Mouse (Mus musculus) MEL (cell line): ENCODE data around the gene Pmfbp1. TPM values are rescaled to one million over a fixed set of nuclear protein-coding genes. Genes with fewer than 3 reads are reported as not detected.

ENCODE experiments used
- DNase-seq: peaks from one replicate; pipeline ENCODE4 v3.0.0; 2011; ENCODE audit warnings: low read depth, low spot score
- H3K27ac ChIP-seq: 2 replicates; pipeline ENCODE4 v1.5.1; 2012; ENCODE audit warnings: low read depth, mild to moderate bottlenecking, control low read depth, low read length, moderate library complexity; ENCODE audit not compliant: control insufficient read depth
- H3K27me3 ChIP-seq, 2 experiments: fragments of 150-350 bp in 1 of 2; sonication (generic) in 1 of 2; 2 replicates each; pipeline ENCODE4 v1.6.1; 2012; ENCODE audit warnings: low read length in 2 of 2, mild to moderate bottlenecking in 2 of 2, improper control_type of control experiment in 1 of 2, moderate library complexity in 1 of 2; ENCODE audit not compliant: insufficient read depth in 2 of 2, control insufficient read depth in 1 of 2
- H3K36me3 ChIP-seq, 2 experiments: 2 replicates each; pipeline ENCODE4 v1.6.1; 2012 to 2014; ENCODE audit warnings: low read length in 2 of 2, improper control_type of control experiment in 1 of 2, inconsistent platforms in 1 of 2, mild to moderate bottlenecking in 1 of 2; ENCODE audit not compliant: insufficient read depth in 2 of 2, control insufficient read depth in 1 of 2
- H3K4me1 ChIP-seq, 2 experiments: fragments of 150-350 bp in 1 of 2; sonication (generic) in 1 of 2; 2 replicates each; pipeline ENCODE4 v1.6.1; 2012; ENCODE audit warnings: low read length in 2 of 2, improper control_type of control experiment in 1 of 2, mild to moderate bottlenecking in 1 of 2; ENCODE audit not compliant: insufficient read depth in 2 of 2, control insufficient read depth in 1 of 2
- H3K4me3 ChIP-seq, 2 experiments: fragments of 150-350 bp in 1 of 2; sonication (generic) in 1 of 2; 2 replicates each; pipeline ENCODE4 v1.5.1; 2012; ENCODE audit warnings: low read depth in 2 of 2, low read length in 2 of 2, mild to moderate bottlenecking in 2 of 2, moderate library complexity in 2 of 2, control low read depth in 1 of 2, improper control_type of control experiment in 1 of 2; ENCODE audit not compliant: control insufficient read depth in 1 of 2, insufficient read depth in 1 of 2
- H3K79me2 ChIP-seq: 2 replicates; pipeline ENCODE4 v1.6.1; 2012; ENCODE audit warnings: mild to moderate bottlenecking, low read length, moderate library complexity; ENCODE audit not compliant: control insufficient read depth, poor library complexity, insufficient read depth
- H3K9ac ChIP-seq: 2 replicates; pipeline ENCODE4 v1.6.1; 2012; ENCODE audit warnings: low read depth, mild to moderate bottlenecking, control low read depth, low read length, moderate library complexity; ENCODE audit not compliant: control insufficient read depth, poor library complexity, severe bottlenecking
- H3K9me3 ChIP-seq: fragments of 150-350 bp; sonication (generic); replicated peaks from 2 replicates; pipeline ENCODE4 v1.6.1; 2012; ENCODE audit warnings: mild to moderate bottlenecking, low read length, improper control_type of control experiment, moderate library complexity; ENCODE audit not compliant: insufficient read depth
- E2F4 ChIP-seq: IDR thresholded peaks from 2 replicates; pipeline ENCODE4 v1.6.1; 2011; ENCODE audit warnings: low read depth, low read length, improper control_type of control experiment, borderline replicate concordance
- ELF1 ChIP-seq: IDR thresholded peaks from 2 replicates; pipeline ENCODE4 v1.6.1; 2014; ENCODE audit warnings: low read depth, mild to moderate bottlenecking, inconsistent platforms, low read length, improper control_type of control experiment, moderate library complexity
- GABPA ChIP-seq: IDR thresholded peaks from 2 replicates; pipeline ENCODE4 v1.6.1; 2012; ENCODE audit warnings: low read depth, mild to moderate bottlenecking, inconsistent platforms, low read length, improper control_type of control experiment, moderate library complexity
- GATA1 ChIP-seq: IDR thresholded peaks from 2 replicates; pipeline ENCODE4 v1.6.1; 2011; ENCODE audit warnings: low read depth, low read length, improper control_type of control experiment
- MEF2A ChIP-seq: IDR thresholded peaks from 2 replicates; pipeline ENCODE4 v1.6.1; 2014; ENCODE audit warnings: low read depth, mild to moderate bottlenecking, inconsistent platforms, low read length, improper control_type of control experiment; ENCODE audit not compliant: poor library complexity, insufficient replicate concordance, severe bottlenecking; ENCODE audit errors: extremely low read depth
- MXI1 ChIP-seq: IDR thresholded peaks from 2 replicates; pipeline ENCODE4 v1.6.1; 2011; ENCODE audit warnings: mild to moderate bottlenecking, low read depth, low read length, improper control_type of control experiment
- MYB ChIP-seq: IDR thresholded peaks from 2 replicates; pipeline ENCODE4 v1.6.1; 2011; ENCODE audit warnings: mild to moderate bottlenecking, low read depth, low read length, improper control_type of control experiment
- NELFE ChIP-seq: IDR thresholded peaks from 2 replicates; pipeline ENCODE4 v1.6.1; 2011; ENCODE audit warnings: low read depth, low read length, improper control_type of control experiment
- NRF1 ChIP-seq: IDR thresholded peaks from 2 replicates; pipeline ENCODE4 v1.6.1; 2014; ENCODE audit warnings: low read depth, mild to moderate bottlenecking, inconsistent platforms, low read length, improper control_type of control experiment, moderate library complexity; ENCODE audit not compliant: poor library complexity, insufficient read depth, severe bottlenecking
- POLR2AphosphoS2 ChIP-seq: IDR thresholded peaks from 2 replicates; pipeline ENCODE4 v1.6.1; 2011; ENCODE audit warnings: low read length, improper control_type of control experiment
- RCOR1 ChIP-seq: IDR thresholded peaks from 2 replicates; pipeline ENCODE4 v1.6.1; 2012; ENCODE audit warnings: low read depth, mild to moderate bottlenecking, inconsistent platforms, low read length, improper control_type of control experiment
- SIN3A ChIP-seq: IDR thresholded peaks from 2 replicates; pipeline ENCODE4 v1.6.1; 2012; ENCODE audit warnings: low read length, improper control_type of control experiment, inconsistent platforms
- SMC3 ChIP-seq: IDR thresholded peaks from 2 replicates; pipeline ENCODE4 v1.6.1; 2011; ENCODE audit warnings: low read depth, low read length, improper control_type of control experiment
- TBP ChIP-seq: IDR thresholded peaks from 2 replicates; pipeline ENCODE4 v1.8.0; 2011; ENCODE audit warnings: low read depth, low read length, improper control_type of control experiment
- UBTF ChIP-seq: IDR thresholded peaks from 2 replicates; pipeline ENCODE4 v1.6.1; 2012; ENCODE audit warnings: low read depth, mild to moderate bottlenecking, inconsistent platforms, low read length, improper control_type of control experiment, moderate library complexity, borderline replicate concordance; ENCODE audit not compliant: insufficient read depth
- ZC3H11A ChIP-seq: IDR thresholded peaks from 2 replicates; pipeline ENCODE4 v1.6.1; 2012; ENCODE audit warnings: low read depth, mild to moderate bottlenecking, inconsistent platforms, low read length, improper control_type of control experiment
- ZNF384 ChIP-seq: IDR thresholded peaks from 2 replicates; pipeline ENCODE4 v1.6.1; 2012; ENCODE audit warnings: low read depth, mild to moderate bottlenecking, inconsistent platforms, low read length, improper control_type of control experiment
- polyA plus RNA-seq, 2 experiments: library from polyadenylated mRNA; stranded (reverse) in 1 of 2; unstranded in 1 of 2; fragments of >175 nt in 1 of 2; fragments of >200 nt in 1 of 2; gene quantifications; 2 replicates each; pipeline versions ENCODE4 v1.2.1 to v1.2.4; 2012; ENCODE audit warnings: low replicate concordance in 2 of 2, low read depth in 1 of 2; ENCODE audit not compliant: insufficient read length in 2 of 2, insufficient read depth in 1 of 2, missing spikeins in 1 of 2
- total RNA-seq: library from RNA; depleted of rRNA; stranded (reverse); fragments of 300-350 nt; gene quantifications from 2 replicates; pipeline ENCODE4 v1.2.3, GENCODE M21; 2012

Gene Pmfbp1
- total and polyA plus RNA-seq, 3 experiments, result 0.23 to 0.40 TPM; not detected in 1

GRCm38 (mm10) chr8:109576311-109576710 lies 82.5 kb downstream of the Pmfbp1 start:
- H3K79me2 ChIP-seq, result no peaks in the 10 kb centered on the region
- no peak overlapping the region for H3K4me3 ChIP-seq
- no peak for DNase-seq
- no peak overlapping the region for H3K27ac ChIP-seq
- no peak overlapping the region for H3K9ac ChIP-seq
- no peaks in the 10 kb centered on the region for H3K36me3 ChIP-seq
- no peaks in the 10 kb centered on the region for H3K27me3 ChIP-seq
- peaks cover 0 to 3% of the 10 kb centered on the region in 2 experiments; a peak in 1 of 4 replicates for H3K4me1 ChIP-seq
- TF ChIP-seq E2F4, result no peak
- TF ChIP-seq, all 39 proteins: peak for 0
- no peaks in the 10 kb centered on the region for H3K9me3 ChIP-seq

- Histone ChIP-seq H3K4me3 (no peak within 1 kb of the TSS), H3K27me3 (no peaks in the 10 kb centered on the region; a peak in 1 of 4 replicates), H3K9me3 (no peaks in the 10 kb centered on the region), H3K27ac (no peak within 1 kb of the TSS), H3K4me1 (peaks cover 0 to 3% of the 10 kb centered on the region in 2 experiments; a peak in 1 of 4 replicates), H3K79me2 (no peaks in the 10 kb centered on the region), H3K9ac (no peak within 1 kb of the TSS), H3K36me3 (no peaks in the 10 kb centered on the region)
- TF ChIP-seq MXI1, result no peak
- no peak for TF ChIP-seq UBTF
- TF ChIP-seq ZNF384, result no peak
- TF ChIP-seq RCOR1, result no peak
- TF ChIP-seq NELFE, result no peak
- no peak for TF ChIP-seq POLR2AphosphoS2
- no peak for DNase-seq
Measured at GRCm38 (mm10) chr8:109578900-109579301, 85.1 kb downstream of the Pmfbp1 start, which contains the start of gene Hp. Gene Hp (minus strand): TSS chr8:109579172.

GRCm38 (mm10) chr8:109584293-109584692 lies 90.5 kb downstream of the Pmfbp1 start:
- no peaks in the 10 kb centered on the region for H3K4me1 ChIP-seq
- no peak overlapping the region for H3K4me3 ChIP-seq
- peaks cover 0 to 2% of the 10 kb centered on the region in 2 experiments; a peak in 2 of 4 replicates for H3K27me3 ChIP-seq
- TF ChIP-seq SIN3A, result no peak
- no peak for TF ChIP-seq NRF1
- no peak for TF ChIP-seq MYB
- no peak for TF ChIP-seq GABPA
- no peak for TF ChIP-seq SMC3
- TF ChIP-seq MEF2A, result no peak
- TF ChIP-seq TBP, result no peak
- no peak for TF ChIP-seq ZC3H11A
- TF ChIP-seq ELF1, result no peak
- no peak for TF ChIP-seq UBTF
- TF ChIP-seq GATA1, result no peak
- no peaks in the 10 kb centered on the region for H3K79me2 ChIP-seq
- no peaks in the 10 kb centered on the region for H3K36me3 ChIP-seq
- no peak for DNase-seq
- no peaks in the 10 kb centered on the region for H3K9me3 ChIP-seq
- no peak overlapping the region for H3K27ac ChIP-seq
- H3K9ac ChIP-seq, result no peak overlapping the region
